Mouse (Mus musculus) hindbrain, embryonic 10.5 days (tissue): ENCODE measurements around the gene Mgat5. TPM values are rescaled to one million over a fixed set of nuclear protein-coding genes. Genes with fewer than 3 reads are reported as not detected.

ENCODE experiments used
- DNase-seq: peaks from one replicate; pipeline ENCODE4 v3.0.0-alpha.2; 2017; ENCODE audit warnings: low spot score
- H3K27ac ChIP-seq: fragments of 300-500 bp; sonication (generic); 2 replicates; pipeline ENCODE4 v1.5.1; 2016; ENCODE audit warnings: mild to moderate bottlenecking, moderate library complexity
- H3K27me3 ChIP-seq: fragments of 300-500 bp; sonication (generic); 2 replicates; pipeline ENCODE4 v1.6.1; 2016; ENCODE audit warnings: mild to moderate bottlenecking; ENCODE audit not compliant: poor library complexity, insufficient read depth, severe bottlenecking
- H3K36me3 ChIP-seq: fragments of 300-500 bp; sonication (generic); 2 replicates; pipeline ENCODE4 v1.6.1; 2016; ENCODE audit warnings: mild to moderate bottlenecking, moderate library complexity
- H3K4me1 ChIP-seq: fragments of 300-500 bp; sonication (generic); replicated peaks from 2 replicates; pipeline ENCODE4 v1.6.1; 2016; ENCODE audit warnings: mild to moderate bottlenecking
- H3K4me3 ChIP-seq: fragments of 300-500 bp; sonication (generic); 2 replicates; pipeline ENCODE4 v1.5.1; 2016; ENCODE audit warnings: mild to moderate bottlenecking, moderate library complexity
- H3K9me3 ChIP-seq: fragments of 300-500 bp; sonication (generic); 2 replicates; pipeline ENCODE4 v1.6.1; 2016; ENCODE audit warnings: mild to moderate bottlenecking, moderate library complexity
- WGBS: fragments of 180-500 bp; shearing (Covaris S2); methylation state at CpG from one replicate; pipeline ENCODE4 v1.1.7; 2016; 5-methylcytosine and 5-hydroxymethylcytosine counted together
- polyA plus RNA-seq: library from polyadenylated mRNA; unstranded; fragments of >200 nt; fragmentation: Nextera tagmentation; extraction: Ambion mirVana; gene quantifications from 2 replicates; pipeline ENCODE4 v1.2.1, GENCODE M21; 2016

The Mgat5 gene
- polyA plus RNA-seq, 1 experiment from 2014 or later = 7.0 TPM

GRCm38 (mm10) chr1:127273363-127273762, 68.5 kb downstream of the Mgat5 start:
- no peak overlapping the region for H3K4me3 ChIP-seq
- WGBS = 88% methylated on average over 5 of the region's 5 CpGs
- peaks cover 8% of the 10 kb centered on the region; the same call in 1 of the 2 replicates for H3K36me3 ChIP-seq
- H3K9me3 ChIP-seq = no peaks in the 10 kb centered on the region
- DNase-seq = no peak
- H3K27me3 ChIP-seq = no peaks in the 10 kb centered on the region
- no peaks in the 10 kb centered on the region; the same call in 1 of the 2 replicates for H3K4me1 ChIP-seq
- no peak overlapping the region for H3K27ac ChIP-seq

GRCm38 (mm10) chr1:127275572-127276324, 70.9 kb downstream of the Mgat5 start:
- no peaks in the 10 kb centered on the region; the same call in 1 of the 2 replicates for H3K4me1 ChIP-seq
- no peak overlapping the region for H3K27ac ChIP-seq
- no peaks in the 10 kb centered on the region for H3K27me3 ChIP-seq
- WGBS = 93% methylated on average over 3 of the region's 3 CpGs
- peaks cover 8% of the 10 kb centered on the region; the same call in 1 of the 2 replicates for H3K36me3 ChIP-seq
- no peaks in the 10 kb centered on the region for H3K9me3 ChIP-seq
- no peak overlapping the region for H3K4me3 ChIP-seq
- DNase-seq = no peak

- H3K4me3 ChIP-seq = no peak overlapping the region
- H3K4me1 ChIP-seq = no peaks in the 10 kb centered on the region
- no peak overlapping the region for H3K27ac ChIP-seq
- WGBS = 93% methylated on average over 3 of the region's 3 CpGs
- DNase-seq = no peak
- H3K27me3 ChIP-seq = no peaks in the 10 kb centered on the region
- H3K9me3 ChIP-seq = 0 out of 2 replicates have a peak, but pooled peaks cover 2% of the 10 kb centered on the region
- H3K36me3 ChIP-seq = peaks cover 8% of the 10 kb centered on the region; the same call in 1 of the 2 replicates
These were observed 73.3 kb downstream of the Mgat5 start for GRCm38 (mm10) chr1:127278067-127278466.

GRCm38 (mm10) chr1:127280256-127280655, 75.4 kb downstream of the Mgat5 start:
- H3K9me3 ChIP-seq = 0 out of 2 replicates have a peak, but pooled peaks cover 2% of the 10 kb centered on the region
- no peaks in the 10 kb centered on the region for H3K27me3 ChIP-seq
- DNase-seq = no peak
- H3K4me3 ChIP-seq = no peak overlapping the region
- no peaks in the 10 kb centered on the region; the same call in 1 of the 2 replicates for H3K4me1 ChIP-seq
- WGBS = 88% methylated on average over 1 of the region's 1 CpGs
- 0 out of 2 replicates have a peak, but pooled peaks cover 3% of the 10 kb centered on the region for H3K36me3 ChIP-seq
- H3K27ac ChIP-seq = no peak overlapping the region

GRCm38 (mm10) chr1:127284975-127285374, 80.2 kb downstream of the Mgat5 start:
- H3K36me3 ChIP-seq = 0 out of 2 replicates have a peak, but pooled peaks cover 3% of the 10 kb centered on the region
- H3K27ac ChIP-seq = no peak overlapping the region
- H3K27me3 ChIP-seq = no peaks in the 10 kb centered on the region
- H3K4me3 ChIP-seq = no peak overlapping the region
- H3K4me1 ChIP-seq = no peaks in the 10 kb centered on the region; the same call in 1 of the 2 replicates
- WGBS = 70% methylated on average over 3 of the region's 3 CpGs
- H3K9me3 ChIP-seq = 0 out of 2 replicates have a peak, but pooled peaks cover 2% of the 10 kb centered on the region
- DNase-seq = no peak

- H3K9me3 ChIP-seq = no peaks in the 10 kb centered on the region
- H3K27me3 ChIP-seq = no peaks in the 10 kb centered on the region
- peaks cover 5% of the 10 kb centered on the region; the same call in 1 of the 2 replicates for H3K4me1 ChIP-seq
- DNase-seq = no peak
- H3K4me3 ChIP-seq = no peak overlapping the region
- no peak overlapping the region for H3K27ac ChIP-seq
- WGBS = 93% methylated on average over 6 of the region's 6 CpGs
- H3K36me3 ChIP-seq = no peaks in the 10 kb centered on the region
These were observed 82.7 kb downstream of the Mgat5 start for GRCm38 (mm10) chr1:127287505-127287904.

- Histone ChIP-seq H3K9me3 (no peaks in the 10 kb centered on the region), H3K27me3 (no peaks in the 10 kb centered on the region), H3K4me3 (no peak overlapping the region), H3K27ac (no peak overlapping the region), H3K4me1 (0 out of 2 replicates have a peak, but pooled peaks cover 5% of the 10 kb centered on the region), H3K36me3 (no peaks in the 10 kb centered on the region)
- DNase-seq = no peak
- 59% methylated on average over 9 of the region's 9 CpGs for WGBS
These were observed 86.1 kb downstream of the Mgat5 start for GRCm38 (mm10) chr1:127290879-127291278.

GRCm38 (mm10) chr1:127291721-127292120, 86.9 kb downstream of the Mgat5 start:
- no peak for DNase-seq
- Histone ChIP-seq H3K4me1 (0 out of 2 replicates have a peak, but pooled peaks cover 5% of the 10 kb centered on the region), H3K27me3 (no peaks in the 10 kb centered on the region), H3K9me3 (no peaks in the 10 kb centered on the region), H3K36me3 (no peaks in the 10 kb centered on the region), H3K27ac (no peak overlapping the region), H3K4me3 (no peak overlapping the region)

- Histone ChIP-seq H3K4me1 (0 out of 2 replicates have a peak, but pooled peaks cover 5% of the 10 kb centered on the region), H3K27ac (no peak overlapping the region), H3K36me3 (no peaks in the 10 kb centered on the region), H3K27me3 (no peaks in the 10 kb centered on the region), H3K9me3 (no peaks in the 10 kb centered on the region), H3K4me3 (no peak overlapping the region)
- WGBS = 87% methylated on average over 5 of the region's 5 CpGs
- DNase-seq = no peak
These were observed 88.5 kb downstream of the Mgat5 start for GRCm38 (mm10) chr1:127293286-127293685.

- H3K27ac ChIP-seq = no peak overlapping the region
- WGBS = 93% methylated on average over 3 of the region's 3 CpGs
- H3K4me3 ChIP-seq = no peak overlapping the region
- H3K9me3 ChIP-seq = no peaks in the 10 kb centered on the region
- H3K4me1 ChIP-seq = no peaks in the 10 kb centered on the region
- H3K27me3 ChIP-seq = no peaks in the 10 kb centered on the region
- H3K36me3 ChIP-seq = no peaks in the 10 kb centered on the region
- no peak for DNase-seq
These were observed 92.0 kb downstream of the Mgat5 start for GRCm38 (mm10) chr1:127296815-127297214.

GRCm38 (mm10) chr1:127299774-127300173, 95.0 kb downstream of the Mgat5 start:
- H3K27me3 ChIP-seq = no peaks in the 10 kb centered on the region
- no peak overlapping the region for H3K27ac ChIP-seq
- 95% methylated on average over 1 of the region's 1 CpGs for WGBS
- DNase-seq = no peak
- 0 out of 2 replicates have a peak, but pooled peaks cover 5% of the 10 kb centered on the region for H3K4me1 ChIP-seq
- no peak overlapping the region for H3K4me3 ChIP-seq
- H3K36me3 ChIP-seq = no peaks in the 10 kb centered on the region
- H3K9me3 ChIP-seq = no peaks in the 10 kb centered on the region

- H3K4me3 ChIP-seq = no peak overlapping the region
- no peaks in the 10 kb centered on the region for H3K27me3 ChIP-seq
- DNase-seq = no peak
- H3K9me3 ChIP-seq = no peaks in the 10 kb centered on the region
- no peak overlapping the region for H3K27ac ChIP-seq
- H3K36me3 ChIP-seq = no peaks in the 10 kb centered on the region
- 92% methylated on average over 6 of the region's 6 CpGs for WGBS
- H3K4me1 ChIP-seq = 0 out of 2 replicates have a peak, but pooled peaks cover 5% of the 10 kb centered on the region
These were observed 96.2 kb downstream of the Mgat5 start for GRCm38 (mm10) chr1:127301038-127301437.

- 96% methylated on average over 2 of the region's 2 CpGs for WGBS
- Histone ChIP-seq H3K4me1 (0 out of 2 replicates have a peak, but pooled peaks cover 5% of the 10 kb centered on the region), H3K27me3 (no peaks in the 10 kb centered on the region), H3K4me3 (no peak overlapping the region), H3K36me3 (0 out of 2 replicates have a peak, but pooled peaks cover 8% of the 10 kb centered on the region), H3K27ac (no peak overlapping the region), H3K9me3 (no peaks in the 10 kb centered on the region)
- no peak for DNase-seq
These were observed 97.8 kb downstream of the Mgat5 start for GRCm38 (mm10) chr1:127302620-127303019.
